Mouse (Mus musculus) layer of hippocampus, adult 8-10 months (tissue): ENCODE data around the gene Fam234b. TPM values are rescaled to one million over a fixed set of nuclear protein-coding genes. Genes with fewer than 3 reads are reported as not detected.

Source experiments
- DNase-seq, 2 experiments: peaks; one replicate each; pipeline ENCODE4 v3.0.0; 2022; ENCODE audit warnings: low spot score in 2 of 2
- total RNA-seq, 4 experiments: library from RNA; stranded (reverse); gene quantifications; 2 replicates each; pipeline ENCODE4 v1.2.4; 2022

The Fam234b gene
- total RNA-seq, 4 experiments from 2014 or later = 137 to 162 (median 153) TPM

- no peak for DNase-seq
These were observed 69.4 kb downstream of the Fam234b start for GRCm38 (mm10) chr6:135267221-135267620.

GRCm38 (mm10) chr6:135268392-135268791, 70.6 kb downstream of the Fam234b start:
- DNase-seq = no peak

DNA sequence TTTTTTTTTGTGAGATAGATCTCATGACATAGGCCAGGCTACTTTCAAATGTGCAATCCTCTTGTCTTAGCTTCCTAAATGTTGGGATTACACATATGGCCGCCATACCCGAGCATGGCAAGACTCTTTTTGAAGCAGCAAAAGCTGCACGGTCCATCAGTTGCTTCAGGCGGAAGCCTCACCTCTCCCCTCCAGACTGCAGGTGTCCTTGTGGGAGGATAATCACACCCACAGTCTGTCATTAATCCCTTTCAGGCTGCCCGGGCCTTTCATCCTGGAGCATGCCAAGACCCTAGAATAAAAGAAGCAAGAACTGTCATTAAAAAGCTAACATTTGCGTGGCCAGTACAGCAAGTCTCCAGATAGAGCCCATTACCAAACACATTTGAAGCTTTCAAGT, 71.8 kb downstream of the Fam234b start:
- no peak for DNase-seq

DNA sequence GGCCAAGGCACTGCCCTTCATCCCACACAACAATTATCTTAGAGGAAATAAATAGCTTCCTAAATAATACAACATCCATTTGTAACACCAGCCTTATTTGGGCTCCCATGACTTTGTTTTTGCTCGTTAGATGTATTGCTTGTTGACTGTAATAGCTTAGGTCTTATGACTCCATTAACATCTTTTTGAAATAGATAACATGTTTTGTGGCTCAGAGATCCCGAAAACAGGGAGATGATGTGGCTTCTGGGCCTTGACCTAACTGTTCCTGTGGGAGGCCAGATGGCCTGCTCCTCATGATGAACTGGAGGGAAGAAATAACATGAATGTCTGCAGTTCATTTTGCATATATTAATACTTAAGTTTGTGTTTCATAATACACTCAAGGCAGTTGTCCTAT, 74.0 kb downstream of the Fam234b start:
- DNase-seq = no peak

GRCm38 (mm10) chr6:135273066-135273465, 75.3 kb downstream of the Fam234b start:
- no peak for DNase-seq

GRCm38 (mm10) chr6:135275231-135275630, 77.5 kb downstream of the Fam234b start:
- no peak for DNase-seq

GRCm38 (mm10) chr6:135276474-135277295, 78.9 kb downstream of the Fam234b start:
- DNase-seq = no peak

GRCm38 (mm10) chr6:135278302-135278701, 80.5 kb downstream of the Fam234b start:
- DNase-seq = no peak

- no peak for DNase-seq
These were observed 81.5 kb downstream of the Fam234b start for GRCm38 (mm10) chr6:135279286-135279685.

DNA sequence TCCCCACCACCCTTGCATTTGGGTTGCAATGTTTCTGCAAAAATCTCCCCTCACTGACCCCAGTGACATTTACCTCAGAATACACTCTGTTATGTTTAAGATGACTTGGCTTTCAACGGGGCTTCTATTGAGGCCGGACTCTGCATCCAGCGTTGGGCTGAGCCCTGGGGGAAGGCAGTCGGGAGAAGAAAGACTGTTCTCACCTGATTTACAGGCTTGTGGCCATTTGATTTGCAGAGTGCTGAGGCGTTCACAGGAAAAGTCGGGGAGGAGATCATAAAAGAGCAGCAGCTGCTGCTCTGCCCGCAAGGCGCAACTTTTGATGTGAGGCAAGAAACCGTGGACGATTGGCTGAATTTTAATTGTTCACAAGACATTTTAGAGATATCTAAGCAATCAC, 82.1 kb downstream of the Fam234b start:
- no peak for DNase-seq

GRCm38 (mm10) chr6:135292391-135292790, 94.6 kb downstream of the Fam234b start:
- DNase-seq = no peak

DNA sequence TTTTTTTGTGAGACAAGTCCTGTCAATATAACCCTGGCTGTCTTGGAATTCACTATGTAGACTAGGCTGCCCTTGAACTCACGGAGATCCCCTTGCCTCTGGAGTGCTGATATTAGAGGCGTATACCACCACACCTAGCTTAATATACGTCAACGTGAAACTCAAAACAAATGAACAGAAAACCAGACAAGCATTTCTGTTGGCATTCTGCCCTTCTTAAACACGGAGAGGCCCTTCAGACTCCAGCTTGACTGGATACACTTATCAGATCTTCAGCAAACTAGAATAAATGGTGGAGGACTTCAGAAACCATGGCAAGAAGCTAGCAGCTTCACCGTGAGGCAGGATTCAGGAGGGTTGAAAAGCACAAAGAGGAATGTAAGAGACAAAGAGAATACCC, 96.4 kb downstream of the Fam234b start:
- DNase-seq = no peak

Other genes starting within 250 kb of the Fam234b start
- gene Apold1, start 216.3 kb upstream of the Fam234b start, total RNA-seq = 1 to 10 TPM; 2.5 to 3.2 (median 3.1) TPM
- 10 to 100 TPM; 58.5 to 71.2 (median 60.2) TPM for gene Ddx47, start 186.4 kb upstream of the Fam234b start, total RNA-seq
- gene Gprc5a, start 132.3 kb upstream of the Fam234b start, total RNA-seq = under 1 TPM in 1 of 4 experiments, not detected in 3; 0.21 TPM
- gene Gprc5d, start 79.7 kb upstream of the Fam234b start, total RNA-seq = under 1 TPM in 2 of 4 experiments, not detected in 2; 0.25 to 0.47 TPM
- 10 to 100 TPM; 69.4 to 91.3 (median 78.1) TPM for gene Hebp1, start within 50 bp of the Fam234b start, total RNA-seq
- gene Gsg1, start 56.4 kb downstream of the Fam234b start, total RNA-seq = under 1 TPM in 1 of 4 experiments, not detected in 3; 0.82 TPM
- under 1 TPM in 1 of 4 experiments, not detected in 3; 0.25 TPM for gene Pbp2, start 112.4 kb downstream of the Fam234b start, total RNA-seq
- 1 to 10 TPM; 2.1 to 3.5 (median 2.8) TPM for gene Emp1, start 164.6 kb downstream of the Fam234b start, total RNA-seq